Mouse (Mus musculus) limb, embryonic 12.5 days (tissue): ENCODE data around the gene Ercc6. TPM values are rescaled to one million over a fixed set of nuclear protein-coding genes. Genes with fewer than 3 reads are reported as not detected.

ENCODE experiments used
- ATAC-seq: fragments of 200-750 bp; cut with Nextera tagmentation; 2 replicates; pipeline ENCODE4 v1.8.0; 2017; ENCODE audit warnings: low read depth, moderate TSS enrichment; ENCODE audit not compliant: insufficient number of reproducible peaks, insufficient read depth, low FRiP score, low TSS enrichment
- H3K27ac ChIP-seq: fragments of 300-500 bp; sonication (generic); 2 replicates; pipeline ENCODE4 v1.5.1; 2016; ENCODE audit warnings: mild to moderate bottlenecking, moderate library complexity
- H3K27me3 ChIP-seq: fragments of 300-500 bp; sonication (generic); 2 replicates; pipeline ENCODE4 v1.6.1; 2016; ENCODE audit warnings: mild to moderate bottlenecking, moderate library complexity
- H3K36me3 ChIP-seq: fragments of 300-500 bp; sonication (generic); 2 replicates; pipeline ENCODE4 v1.6.1; 2016; ENCODE audit warnings: mild to moderate bottlenecking, moderate library complexity
- H3K4me1 ChIP-seq: fragments of 300-500 bp; sonication (generic); replicated peaks from 2 replicates; pipeline ENCODE4 v1.6.1; 2016
- H3K4me2 ChIP-seq: fragments of 300-500 bp; sonication (generic); 2 replicates; pipeline ENCODE4 v1.6.1; 2016; ENCODE audit warnings: mild to moderate bottlenecking, moderate library complexity
- H3K4me3 ChIP-seq: fragments of 300-500 bp; sonication (generic); replicated peaks from 2 replicates; pipeline ENCODE4 v1.5.1; 2016; ENCODE audit warnings: mild to moderate bottlenecking
- H3K9ac ChIP-seq: fragments of 300-500 bp; sonication (generic); replicated peaks from 2 replicates; pipeline ENCODE4 v1.6.1; 2016; ENCODE audit warnings: mild to moderate bottlenecking, moderate library complexity
- H3K9me3 ChIP-seq: fragments of 300-500 bp; sonication (generic); 2 replicates; pipeline ENCODE4 v1.6.1; 2016; ENCODE audit warnings: mild to moderate bottlenecking, moderate library complexity
- WGBS: fragments of 180-500 bp; shearing (Covaris S2); methylation state at CpG from one replicate; pipeline ENCODE4 v1.1.7; 2016; 5-methylcytosine and 5-hydroxymethylcytosine counted together
- polyA plus RNA-seq: library from polyadenylated mRNA; unstranded; fragments of >200 nt; fragmentation: Nextera tagmentation; extraction: Ambion mirVana; gene quantifications from 2 replicates; pipeline ENCODE4 v1.2.1, GENCODE M21; 2016

Gene Ercc6
- polyA plus RNA-seq, 1 experiment from 2014 or later = 27.6 TPM

- Histone ChIP-seq H3K27me3 (no peaks in the 10 kb centered on the region), H3K4me1 (peaks cover 16% of the 10 kb centered on the region), H3K27ac (no peak overlapping the region), H3K4me2 (no peak overlapping the region), H3K36me3 (peaks cover 45% of the 10 kb centered on the region), H3K9me3 (no peaks in the 10 kb centered on the region), H3K4me3 (no peak overlapping the region), H3K9ac (no peak overlapping the region)
- no peak for ATAC-seq
- WGBS = 66% methylated on average over 9 of the region's 9 CpGs
These were observed 23.4 kb downstream of the Ercc6 start for GRCm38 (mm10) chr14:32536763-32537162.

GRCm38 (mm10) chr14:32538115-32538514 lies 24.8 kb downstream of the Ercc6 start:
- ATAC-seq = no peak
- WGBS = 87% methylated on average over 1 of the region's 1 CpGs
- H3K4me2 ChIP-seq = no peak overlapping the region
- no peak overlapping the region for H3K9ac ChIP-seq
- H3K27me3 ChIP-seq = no peaks in the 10 kb centered on the region
- no peak overlapping the region for H3K27ac ChIP-seq
- no peaks in the 10 kb centered on the region for H3K9me3 ChIP-seq
- H3K4me3 ChIP-seq = no peak overlapping the region
- peaks cover 57% of the 10 kb centered on the region for H3K36me3 ChIP-seq
- peaks cover 7% of the 10 kb centered on the region for H3K4me1 ChIP-seq

- Histone ChIP-seq H3K4me3 (no peak overlapping the region), H3K9me3 (no peaks in the 10 kb centered on the region), H3K27me3 (no peaks in the 10 kb centered on the region), H3K4me2 (no peak overlapping the region), H3K27ac (no peak overlapping the region), H3K9ac (no peak overlapping the region), H3K4me1 (peaks cover 4% of the 10 kb centered on the region; the same call in 1 of the 2 replicates), H3K36me3 (peaks cover 45% of the 10 kb centered on the region)
- no peak for ATAC-seq
These were observed 29.8 kb downstream of the Ercc6 start for GRCm38 (mm10) chr14:32543075-32543474.

- Histone ChIP-seq H3K36me3 (peaks cover 48% of the 10 kb centered on the region), H3K4me1 (peaks cover 4% of the 10 kb centered on the region; the same call in 1 of the 2 replicates), H3K4me3 (no peak overlapping the region), H3K27ac (no peak overlapping the region), H3K9ac (no peak overlapping the region), H3K9me3 (no peaks in the 10 kb centered on the region), H3K27me3 (no peaks in the 10 kb centered on the region), H3K4me2 (no peak overlapping the region)
- WGBS = 33% methylated on average over 5 of the region's 5 CpGs
- no peak for ATAC-seq
These were observed 33.4 kb downstream of the Ercc6 start for GRCm38 (mm10) chr14:32546676-32547075.

GRCm38 (mm10) chr14:32551854-32552253 lies 38.5 kb downstream of the Ercc6 start:
- no peaks in the 10 kb centered on the region for H3K9me3 ChIP-seq
- H3K9ac ChIP-seq = no peak overlapping the region
- no peaks in the 10 kb centered on the region for H3K27me3 ChIP-seq
- H3K4me3 ChIP-seq = no peak overlapping the region
- no peak overlapping the region for H3K27ac ChIP-seq
- H3K4me1 ChIP-seq = peaks cover 10% of the 10 kb centered on the region
- no peak for ATAC-seq
- H3K36me3 ChIP-seq = peaks cover 55% of the 10 kb centered on the region
- no peak overlapping the region for H3K4me2 ChIP-seq
- 85% methylated on average over 5 of the region's 5 CpGs for WGBS

GRCm38 (mm10) chr14:32553198-32553903 lies 40.0 kb downstream of the Ercc6 start:
- Histone ChIP-seq H3K36me3 (peaks cover 61% of the 10 kb centered on the region), H3K27ac (no peak overlapping the region)
- 77% methylated on average over 10 of the region's 10 CpGs for WGBS

GRCm38 (mm10) chr14:32554860-32555526 lies 41.7 kb downstream of the Ercc6 start:
- no peak overlapping the region for H3K9ac ChIP-seq
- H3K4me1 ChIP-seq = peaks cover 10% of the 10 kb centered on the region
- no peaks in the 10 kb centered on the region for H3K27me3 ChIP-seq
- no peak overlapping the region for H3K4me3 ChIP-seq
- peaks cover 57% of the 10 kb centered on the region for H3K36me3 ChIP-seq
- no peak overlapping the region for H3K27ac ChIP-seq
- no peak for ATAC-seq
- 26% methylated on average over 8 of the region's 8 CpGs for WGBS
- H3K9me3 ChIP-seq = no peaks in the 10 kb centered on the region
- no peak overlapping the region for H3K4me2 ChIP-seq

More at GRCm38 (mm10) chr14:32553198-32553903, 40.0 kb downstream of the Ercc6 start:
- no peak overlapping the region for H3K4me3 ChIP-seq
- H3K9ac ChIP-seq = no peak overlapping the region
- no peaks in the 10 kb centered on the region for H3K27me3 ChIP-seq
- H3K4me2 ChIP-seq = no peak overlapping the region
- no peak for ATAC-seq
- peaks cover 10% of the 10 kb centered on the region for H3K4me1 ChIP-seq
- H3K9me3 ChIP-seq = no peaks in the 10 kb centered on the region

GRCm38 (mm10) chr14:32561428-32561827 lies 48.1 kb downstream of the Ercc6 start:
- H3K4me1 ChIP-seq = no peaks in the 10 kb centered on the region
- H3K27ac ChIP-seq = no peak overlapping the region
- no peak for ATAC-seq
- H3K9ac ChIP-seq = no peak overlapping the region
- no peak overlapping the region for H3K4me2 ChIP-seq
- H3K36me3 ChIP-seq = peaks cover 86% of the 10 kb centered on the region
- H3K4me3 ChIP-seq = no peak overlapping the region
- 97% methylated on average over 3 of the region's 3 CpGs for WGBS
- H3K27me3 ChIP-seq = no peaks in the 10 kb centered on the region
- H3K9me3 ChIP-seq = no peaks in the 10 kb centered on the region

GRCm38 (mm10) chr14:32563661-32564060 lies 50.3 kb downstream of the Ercc6 start:
- no peak overlapping the region for H3K27ac ChIP-seq
- H3K36me3 ChIP-seq = peaks cover 90% of the 10 kb centered on the region
- no peak overlapping the region for H3K4me2 ChIP-seq
- H3K4me1 ChIP-seq = no peaks in the 10 kb centered on the region
- ATAC-seq = no peak
- no peak overlapping the region for H3K4me3 ChIP-seq
- no peak overlapping the region for H3K9ac ChIP-seq
- 93% methylated on average over 6 of the region's 6 CpGs for WGBS
- H3K9me3 ChIP-seq = no peaks in the 10 kb centered on the region
- no peaks in the 10 kb centered on the region for H3K27me3 ChIP-seq

GRCm38 (mm10) chr14:32572519-32572918 lies 59.2 kb downstream of the Ercc6 start:
- Histone ChIP-seq H3K27ac (no peak overlapping the region), H3K36me3 (peaks cover 81% of the 10 kb centered on the region), H3K9me3 (no peaks in the 10 kb centered on the region), H3K4me1 (no peaks in the 10 kb centered on the region), H3K4me2 (no peak overlapping the region), H3K9ac (no peak overlapping the region), H3K27me3 (no peaks in the 10 kb centered on the region), H3K4me3 (no peak overlapping the region)
- 60% methylated on average over 8 of the region's 8 CpGs for WGBS
- ATAC-seq = no peak

- Histone ChIP-seq H3K27ac (no peak overlapping the region), H3K27me3 (no peaks in the 10 kb centered on the region), H3K4me2 (no peak overlapping the region), H3K9me3 (no peaks in the 10 kb centered on the region), H3K36me3 (peaks cover 47% of the 10 kb centered on the region), H3K4me1 (no peaks in the 10 kb centered on the region), H3K4me3 (no peak overlapping the region), H3K9ac (no peak overlapping the region)
- WGBS = 87% methylated on average over 2 of the region's 2 CpGs
- no peak for ATAC-seq
These were observed 65.1 kb downstream of the Ercc6 start for GRCm38 (mm10) chr14:32578420-32578819.
